Mouse (Mus musculus): Measurements from ENCODE around the gene Hcfc2. TPM values are rescaled to one million over a fixed set of nuclear protein-coding genes. Genes with fewer than 3 reads are reported as not detected.
A peak's percentile ranks its signal among the peaks of the same experiment; 100 is the strongest.

Hcfc2 gene
- polyA plus RNA-seq, 1 experiment from 2014 or later, result 37.3 TPM

DNA sequence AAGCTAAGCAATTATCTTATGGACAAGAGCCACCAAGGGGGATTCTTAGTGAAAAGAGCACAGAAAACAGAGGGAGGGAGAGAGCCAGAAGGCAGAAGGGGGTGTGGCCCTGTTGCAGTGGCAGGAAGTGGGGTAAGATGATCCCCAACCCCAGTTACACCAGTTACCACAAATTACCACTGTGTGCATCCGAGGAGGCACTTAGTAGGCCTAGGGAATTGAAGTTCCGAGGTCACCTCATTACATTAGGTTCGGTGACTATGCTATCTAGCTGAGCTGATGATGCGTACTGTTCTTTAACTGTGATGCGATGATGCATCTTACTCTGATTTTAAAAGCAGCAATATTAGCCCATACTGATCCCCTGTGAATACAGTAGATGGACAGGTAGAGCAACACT is 63.7 kb downstream of the Hcfc2 start:
- peaks cover 54% of the 10 kb centered on the region for H3K36me3 ChIP-seq
- ATAC-seq (ENCODE audit: borderline replicate concordance, extremely low read depth, low FRiP score, low TSS enrichment), result no peak
- H3K4me1 ChIP-seq, result peaks cover 24% of the 10 kb centered on the region
- H3K4me2 ChIP-seq, result no peak overlapping the region
- WGBS, result 92% methylated on average over 5 of the region's 5 CpGs
- no peaks in the 10 kb centered on the region for H3K27me3 ChIP-seq
- H3K4me3 ChIP-seq, result no peak overlapping the region
- no peak overlapping the region for H3K27ac ChIP-seq
- H3K9ac ChIP-seq, result no peak overlapping the region
- no peaks in the 10 kb centered on the region for H3K9me3 ChIP-seq

GRCm38 (mm10) chr10:82761037-82761811 is 65.3 kb downstream of the Hcfc2 start:
- Histone ChIP-seq H3K4me2 (no peak overlapping the region), H3K4me3 (no peak overlapping the region)
- 70% methylated on average over 9 of the region's 9 CpGs for WGBS

DNA sequence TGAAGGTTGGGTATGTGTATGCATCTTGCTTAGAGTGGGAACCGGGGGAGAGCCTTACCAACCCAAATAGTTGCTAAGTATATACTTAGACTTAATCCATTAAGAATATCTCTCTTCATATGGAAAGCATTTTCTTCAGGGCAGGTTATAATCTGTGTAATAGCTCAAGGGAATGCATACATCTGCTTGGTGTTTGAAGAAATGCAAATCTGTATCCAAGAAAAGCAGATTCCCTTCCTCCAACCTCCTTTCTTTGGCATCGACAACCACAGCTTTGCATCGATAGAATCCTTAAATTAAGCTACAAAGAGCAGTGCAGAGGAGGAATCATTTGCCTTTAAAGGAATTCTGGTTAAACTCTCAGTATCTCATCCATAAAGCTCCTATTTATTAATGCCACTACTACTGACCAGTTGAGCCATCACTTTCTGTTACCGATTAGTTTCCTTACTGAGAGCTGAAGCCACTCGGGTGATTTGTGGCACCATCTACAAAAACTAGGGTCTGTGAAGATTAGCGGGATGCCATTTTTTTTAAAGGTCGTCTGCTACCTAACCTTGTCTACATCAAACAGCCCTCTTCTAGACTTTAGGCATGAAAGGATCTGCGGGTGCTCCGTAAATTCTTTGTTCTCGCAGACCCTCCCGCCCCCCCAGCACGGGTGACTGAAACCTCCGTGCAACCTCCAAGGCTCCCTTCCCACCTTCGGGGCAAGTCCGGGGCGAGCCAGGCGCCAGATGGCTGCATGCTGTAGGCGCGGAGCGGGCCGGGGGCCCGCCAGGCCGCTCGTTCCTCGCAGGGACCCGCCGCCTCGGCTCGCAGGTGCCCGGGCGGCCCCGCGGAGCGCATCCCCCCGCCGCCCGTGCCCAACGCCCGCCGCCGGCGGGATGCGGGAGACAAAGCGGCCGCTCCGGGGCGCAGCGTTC is 67.1 kb downstream of the Hcfc2 start:
- WGBS, result under 1% methylated on average over 40 of the region's 48 CpGs
- H3K27ac ChIP-seq, result peak overlapping the region; percentile 100
- H3K36me3 ChIP-seq, result peaks cover 23% of the 10 kb centered on the region
- H3K4me1 ChIP-seq, result peaks cover 24% of the 10 kb centered on the region
- peak; percentile 40; the same call in 1 of the 2 replicates for ATAC-seq (ENCODE audit: borderline replicate concordance, extremely low read depth, low FRiP score, low TSS enrichment)
- peak overlapping the region; percentile 57 for H3K4me2 ChIP-seq
- peak overlapping the region; percentile 94 for H3K9ac ChIP-seq
- peak overlapping the region; percentile 87 for H3K4me3 ChIP-seq
- no peaks in the 10 kb centered on the region for H3K27me3 ChIP-seq
- H3K9me3 ChIP-seq, result no peaks in the 10 kb centered on the region

More at GRCm38 (mm10) chr10:82761037-82761811, 65.3 kb downstream of the Hcfc2 start:
- no peak for ATAC-seq (ENCODE audit: borderline replicate concordance, extremely low read depth, low FRiP score, low TSS enrichment)
- H3K9me3 ChIP-seq, result no peaks in the 10 kb centered on the region
- H3K27ac ChIP-seq, result no peak overlapping the region
- peaks cover 24% of the 10 kb centered on the region for H3K4me1 ChIP-seq
- H3K9ac ChIP-seq, result peak overlapping the region; percentile 16; the same call in 1 of the 2 replicates
- H3K27me3 ChIP-seq, result no peaks in the 10 kb centered on the region
- peaks cover 41% of the 10 kb centered on the region for H3K36me3 ChIP-seq

- Histone ChIP-seq H3K27ac (peak within 1 kb of the TSS; percentile 100), H3K4me1 (peaks cover 24% of the 10 kb centered on the region), H3K4me3 (peak within 1 kb of the TSS; percentile 87), H3K9me3 (no peaks in the 10 kb centered on the region), H3K4me2 (peak within 1 kb of the TSS; percentile 76), H3K36me3 (peaks cover 13% of the 10 kb centered on the region; the same call in 1 of the 2 replicates), H3K27me3 (no peaks in the 10 kb centered on the region), H3K9ac (peak within 1 kb of the TSS; percentile 94)
- WGBS, result 1% methylated on average over 68 of the region's 68 CpGs
- ATAC-seq (ENCODE audit: borderline replicate concordance, extremely low read depth, low FRiP score, low TSS enrichment), result peak; percentile 96
Measured at GRCm38 (mm10) chr10:82763840-82764631, 68.1 kb downstream of the Hcfc2 start, which contains the start of gene Nfyb. Gene Nfyb (minus strand): TSS chr10:82764144.

GRCm38 (mm10) chr10:82768901-82769300 is 72.9 kb downstream of the Hcfc2 start:
- ATAC-seq (ENCODE audit: borderline replicate concordance, extremely low read depth, low FRiP score, low TSS enrichment), result no peak
- Histone ChIP-seq H3K27me3 (no peaks in the 10 kb centered on the region), H3K9me3 (no peaks in the 10 kb centered on the region), H3K4me2 (no peak overlapping the region), H3K36me3 (no peaks in the 10 kb centered on the region), H3K4me1 (peaks cover 5% of the 10 kb centered on the region; the same call in 1 of the 2 replicates), H3K4me3 (no peak overlapping the region), H3K27ac (no peak overlapping the region), H3K9ac (no peak overlapping the region)
- WGBS, result 17% methylated on average over 9 of the region's 9 CpGs

DNA sequence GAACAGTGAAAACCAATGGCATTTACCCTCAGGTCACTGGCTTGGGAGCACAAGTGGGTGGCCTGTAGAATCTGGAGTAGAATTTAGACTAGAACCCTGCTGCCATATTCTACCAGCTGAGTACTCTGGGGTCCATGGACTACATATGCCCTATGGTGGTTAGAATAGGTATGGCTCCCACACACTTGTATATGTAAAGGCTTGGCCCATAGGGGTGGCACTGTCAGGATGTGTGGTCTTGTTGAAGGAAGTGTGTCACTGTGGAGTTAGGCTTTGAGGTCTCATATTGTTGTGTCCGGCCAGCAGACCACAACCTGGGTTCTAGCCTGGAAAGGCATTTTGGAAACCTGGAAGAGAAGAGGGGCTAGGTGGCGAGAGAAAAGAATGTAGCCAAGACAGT is 74.8 kb downstream of the Hcfc2 start:
- no peak overlapping the region for H3K4me2 ChIP-seq
- ATAC-seq (ENCODE audit: borderline replicate concordance, extremely low read depth, low FRiP score, low TSS enrichment), result no peak
- H3K36me3 ChIP-seq, result no peaks in the 10 kb centered on the region
- 86% methylated on average over 2 of the region's 2 CpGs for WGBS
- no peak overlapping the region for H3K27ac ChIP-seq
- H3K9ac ChIP-seq, result no peak overlapping the region
- H3K4me3 ChIP-seq, result no peak overlapping the region
- H3K4me1 ChIP-seq, result no peaks in the 10 kb centered on the region
- no peaks in the 10 kb centered on the region for H3K27me3 ChIP-seq
- H3K9me3 ChIP-seq, result no peaks in the 10 kb centered on the region

GRCm38 (mm10) chr10:82771595-82772170 is 75.7 kb downstream of the Hcfc2 start:
- ATAC-seq (ENCODE audit: borderline replicate concordance, extremely low read depth, low FRiP score, low TSS enrichment), result no peak
- H3K9me3 ChIP-seq, result no peaks in the 10 kb centered on the region
- no peak overlapping the region for H3K27ac ChIP-seq
- H3K4me2 ChIP-seq, result no peak overlapping the region
- no peaks in the 10 kb centered on the region for H3K27me3 ChIP-seq
- H3K9ac ChIP-seq, result no peak overlapping the region
- no peaks in the 10 kb centered on the region for H3K36me3 ChIP-seq
- no peaks in the 10 kb centered on the region for H3K4me1 ChIP-seq
- 67% methylated on average over 9 of the region's 9 CpGs for WGBS
- H3K4me3 ChIP-seq, result no peak overlapping the region

- H3K4me1 ChIP-seq, result no peaks in the 10 kb centered on the region
- H3K9ac ChIP-seq, result no peak overlapping the region
- WGBS, result 84% methylated on average over 5 of the region's 5 CpGs
- H3K27ac ChIP-seq, result no peak overlapping the region
- H3K4me3 ChIP-seq, result no peak overlapping the region
- no peak for ATAC-seq (ENCODE audit: borderline replicate concordance, extremely low read depth, low FRiP score, low TSS enrichment)
- no peak overlapping the region for H3K4me2 ChIP-seq
- H3K36me3 ChIP-seq, result no peaks in the 10 kb centered on the region
- no peaks in the 10 kb centered on the region for H3K27me3 ChIP-seq
- no peaks in the 10 kb centered on the region for H3K9me3 ChIP-seq
Measured at GRCm38 (mm10) chr10:82774841-82775240, 78.9 kb downstream of the Hcfc2 start.

DNA sequence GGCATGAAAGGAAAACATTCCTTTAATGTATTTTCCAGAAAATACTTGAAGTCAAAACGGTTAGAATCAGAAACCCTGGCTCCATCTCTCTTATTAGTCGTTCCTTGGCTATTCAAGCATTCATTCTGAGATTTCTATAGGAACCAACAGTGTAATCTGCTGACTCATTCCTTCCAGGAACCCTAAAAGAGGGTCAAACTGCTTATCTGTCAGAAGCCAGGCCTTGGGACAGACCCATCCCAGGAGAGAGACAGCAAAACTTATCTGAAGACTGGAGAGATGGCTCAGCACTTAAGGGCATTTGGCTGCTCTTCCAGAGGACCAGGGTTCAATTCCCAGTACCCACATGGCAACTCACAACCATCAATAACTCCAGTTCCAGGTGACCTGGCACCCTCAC is 81.1 kb downstream of the Hcfc2 start:
- 56% methylated on average over 2 of the region's 2 CpGs for WGBS
- Histone ChIP-seq H3K27me3 (no peaks in the 10 kb centered on the region), H3K4me1 (no peaks in the 10 kb centered on the region)

GRCm38 (mm10) chr10:82777886-82778285 is 81.9 kb downstream of the Hcfc2 start:
- H3K9ac ChIP-seq, result no peak overlapping the region
- H3K4me3 ChIP-seq, result no peak overlapping the region
- ATAC-seq (ENCODE audit: borderline replicate concordance, extremely low read depth, low FRiP score, low TSS enrichment), result no peak
- H3K36me3 ChIP-seq, result no peaks in the 10 kb centered on the region
- 26% methylated on average over 13 of the region's 13 CpGs for WGBS
- H3K4me2 ChIP-seq, result peak overlapping the region; percentile 10; the same call in 1 of the 2 replicates
- H3K27ac ChIP-seq, result no peak overlapping the region
- H3K9me3 ChIP-seq, result no peaks in the 10 kb centered on the region
- no peaks in the 10 kb centered on the region for H3K4me1 ChIP-seq
- H3K27me3 ChIP-seq, result no peaks in the 10 kb centered on the region

More for the DNA sequence above, 81.1 kb downstream of the Hcfc2 start:
- no peak overlapping the region for H3K4me3 ChIP-seq
- no peaks in the 10 kb centered on the region for H3K9me3 ChIP-seq
- H3K36me3 ChIP-seq, result no peaks in the 10 kb centered on the region
- ATAC-seq (ENCODE audit: borderline replicate concordance, extremely low read depth, low FRiP score, low TSS enrichment), result no peak
- no peak overlapping the region for H3K4me2 ChIP-seq
- no peak overlapping the region for H3K9ac ChIP-seq
- no peak overlapping the region for H3K27ac ChIP-seq
